Mouse (Mus musculus): ENCODE measurements around the gene Smg1.

Smg1 gene

GRCm38 (mm10) chr7:118104458-118105052 lies 138.9 kb downstream of the Smg1 start:
- peak; percentile 37 for DNase-seq (ENCODE audit: low spot score)

GRCm38 (mm10) chr7:118103462-118104379 lies 139.7 kb downstream of the Smg1 start:
- DNase-seq (ENCODE audit: low spot score): no peak

- DNase-seq (ENCODE audit: low spot score): no peak
These were observed 140.6 kb downstream of the Smg1 start for GRCm38 (mm10) chr7:118102678-118103461.

GRCm38 (mm10) chr7:118102231-118102630 lies 141.2 kb downstream of the Smg1 start:
- peak; percentile 61 for DNase-seq (ENCODE audit: low spot score)

GRCm38 (mm10) chr7:118097615-118098014 lies 145.9 kb downstream of the Smg1 start:
- no peak for DNase-seq (ENCODE audit: low spot score)
